Mouse (Mus musculus) heart, postnatal 0 days (tissue): Measurements from ENCODE around the gene Socs3.

Source experiments
- CTCF ChIP-seq: IDR thresholded peaks from 2 replicates; pipeline ENCODE4 v1.5.1; 2016; ENCODE audit warnings: antibody characterized with exemption, control low read depth, low read depth
- EP300 ChIP-seq: IDR thresholded peaks from 2 replicates; pipeline ENCODE4 v1.6.1; 2016; ENCODE audit warnings: antibody characterized with exemption, low read depth

DNA sequence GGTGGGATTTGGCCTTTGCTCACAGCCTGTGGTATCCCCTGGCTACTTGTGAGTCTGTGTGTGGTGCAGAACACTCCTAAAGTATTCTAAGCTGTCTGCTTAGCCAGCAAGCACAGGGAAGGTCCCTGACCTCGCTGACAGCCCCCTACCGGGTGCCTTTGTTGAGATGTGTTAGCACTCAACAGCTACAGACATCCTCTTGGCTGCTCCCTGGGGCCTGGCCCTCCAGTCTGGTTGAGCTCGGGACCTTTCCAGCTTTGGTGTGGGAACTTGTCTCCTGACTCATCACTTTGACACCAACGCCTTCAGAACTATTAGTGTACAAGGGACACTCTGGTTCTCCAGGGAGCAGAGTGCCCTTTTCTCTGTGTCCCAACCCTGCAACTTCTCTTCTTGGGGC lies 28.0 kb downstream of the Socs3 start:
- no peak for TF ChIP-seq CTCF
- no peak for TF ChIP-seq EP300
